Mouse (Mus musculus): ENCODE measurements around the gene Znrd1.

DNA sequence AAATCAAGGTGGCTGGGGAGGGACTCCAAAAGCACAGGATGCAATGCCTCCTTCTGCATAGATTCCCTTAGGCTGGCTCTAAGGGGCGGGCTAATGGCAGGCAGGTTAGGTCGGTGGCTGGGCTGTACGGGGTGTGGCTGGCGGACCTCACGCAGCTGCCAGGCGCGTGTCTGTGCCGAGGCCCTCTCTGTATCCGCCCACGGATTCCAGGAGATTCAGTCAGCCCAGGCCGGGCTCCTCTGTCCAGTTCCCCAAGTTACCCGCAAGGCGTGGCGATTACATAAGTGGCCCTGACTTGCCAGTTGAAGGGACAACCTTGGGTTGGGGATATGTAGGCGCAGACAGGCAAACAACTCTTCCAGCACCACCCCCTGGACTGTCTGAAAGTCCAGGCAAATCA, 38.1 kb downstream of the Znrd1 start:
- TF ChIP-seq POLR2A (IDR thresholded peaks at IDR 0.05; ENCODE audit: extremely low read depth, insufficient read depth, low read length) (no peak), CTCF (IDR thresholded peaks at IDR 0.05; ENCODE audit: extremely low read depth, insufficient read depth, low read length) (no peak)
